Mouse (Mus musculus): ENCODE measurements around the gene Smim11. TPM values are rescaled to one million over a fixed set of nuclear protein-coding genes. Genes with fewer than 3 reads are reported as not detected.

Smim11 gene
- total RNA-seq (2012; rRNA removed) (70.3 and 84.7 TPM in 2 replicates), polyA plus RNA-seq (2012; ENCODE audit: insufficient read depth in 1 of 2, insufficient read length in 2 of 2, low read depth in 1 of 2, low replicate concordance in 2 of 2, missing spikeins in 1 of 2) (10 to 100 TPM in 1 of 2 experiments, not detected in 1; 81.5 TPM)

DNA sequence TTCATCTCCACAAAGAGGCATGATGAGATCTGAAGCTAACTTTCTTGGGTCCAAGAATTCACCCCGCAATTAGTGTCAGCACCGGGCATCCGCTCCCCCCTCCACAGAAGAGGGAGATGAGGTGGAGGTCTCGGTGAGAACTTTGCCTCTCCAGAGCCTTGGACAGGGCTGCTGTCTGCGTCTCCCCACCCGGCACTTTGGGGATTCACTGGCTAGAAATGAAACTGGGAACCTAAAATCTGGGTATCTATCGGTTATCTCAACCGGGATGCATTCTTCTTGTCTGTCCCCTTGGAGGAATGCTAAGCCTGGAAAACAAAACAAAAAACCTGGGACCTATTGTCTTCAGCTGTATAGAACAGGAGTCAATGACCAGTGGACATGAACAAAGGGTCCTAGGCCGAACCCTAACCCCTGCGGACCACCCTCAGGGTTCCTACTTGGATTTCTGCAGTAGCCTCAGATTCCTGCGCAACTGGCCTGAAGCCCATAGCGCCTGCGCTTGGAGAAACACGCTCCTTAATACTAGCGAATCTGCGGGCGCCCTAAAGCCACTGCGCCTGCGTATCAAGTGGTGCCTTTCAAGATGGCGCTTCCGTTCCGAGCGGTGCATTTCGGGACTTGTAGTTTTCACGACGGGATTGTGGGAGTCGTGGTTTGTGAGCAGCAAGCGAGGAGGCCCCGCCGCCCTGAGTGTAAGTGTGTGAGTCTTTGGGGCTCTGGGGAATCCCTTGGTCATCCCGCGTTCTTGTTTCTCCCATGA is at the start of gene Smim11:
Smim11 (plus strand) TSS at position 638 of the 763 bp plus-strand sequence.
- peaks cover 0 to 14% of the 10 kb centered on the region in 2 experiments; a peak in 1 of 4 replicates for H3K4me1 ChIP-seq (ENCODE audit: control insufficient read depth in 1 of 2, insufficient read depth in 2 of 2, low read length in 2 of 2)
- H3K27ac ChIP-seq (ENCODE audit: control insufficient read depth, low read depth, low read length) = peak within 1 kb of the TSS; percentile 15; the same call in 1 of the 2 replicates
- peak; percentile 98 for DNase-seq (ENCODE audit: low read depth, low spot score)
- TF ChIP-seq ETS1 (IDR thresholded peaks at IDR 0.05; ENCODE audit: low read depth, low read length) (no peak), POLR2AphosphoS5 (IDR thresholded peaks at IDR 0.05; ENCODE audit: borderline replicate concordance, low read depth, low read length) (no peak), MYC (IDR thresholded peaks at IDR 0.05; ENCODE audit: low read depth, low read length) (peak; percentile 72), SMC3 (IDR thresholded peaks at IDR 0.05; ENCODE audit: low read depth, low read length) (no peak), TAL1 (IDR thresholded peaks at IDR 0.05; ENCODE audit: low read length) (no peak), USF2 (IDR thresholded peaks at IDR 0.05; ENCODE audit: borderline replicate concordance in 1 of 2, insufficient read depth in 1 of 2, low read depth in 1 of 2, low read length in 2 of 2) (no peak), HCFC1 (IDR thresholded peaks at IDR 0.05; ENCODE audit: low read depth, low read length) (peak; percentile 99), RAD21 (IDR thresholded peaks at IDR 0.05; ENCODE audit: low read depth, low read length) (no peak), CHD1 (IDR thresholded peaks at IDR 0.05; ENCODE audit: low read depth, low read length) (no peak), ZNF384 (IDR thresholded peaks at IDR 0.05; ENCODE audit: low read depth, low read length) (no peak), CTCF (IDR thresholded peaks at IDR 0.05 in 2 of 3, conservative IDR thresholded peaks at IDR 0.05 in 1 of 3; ENCODE audit: control insufficient read depth in 1 of 3, insufficient read depth in 1 of 3, low read depth in 2 of 3, low read length in 3 of 3, poor library complexity in 1 of 3, severe bottlenecking in 1 of 3) (no peak), MYB (IDR thresholded peaks at IDR 0.05; ENCODE audit: low read depth, low read length) (no peak), MAX (IDR thresholded peaks at IDR 0.05; ENCODE audit: low read length) (peak; percentile 31; the same call in 1 of the 2 replicates), MXI1 (IDR thresholded peaks at IDR 0.05; ENCODE audit: low read depth, low read length) (peak; percentile 72), UBTF (IDR thresholded peaks at IDR 0.05; ENCODE audit: borderline replicate concordance, insufficient read depth, low read depth, low read length) (no peak), TCF12 (IDR thresholded peaks at IDR 0.05; ENCODE audit: low read depth, low read length) (peak; percentile 72), NELFE (IDR thresholded peaks at IDR 0.05; ENCODE audit: low read depth, low read length) (peak; percentile 89), KAT2A (conservative IDR thresholded peaks at IDR 0.05; ENCODE audit: low read depth, low read length) (peak; percentile 97), JUND (IDR thresholded peaks at IDR 0.05; ENCODE audit: low read depth, low read length) (no peak), ZKSCAN1 (IDR thresholded peaks at IDR 0.05; ENCODE audit: low read depth, low read length) (no peak), NRF1 (IDR thresholded peaks at IDR 0.05; ENCODE audit: insufficient read depth, low read depth, low read length, poor library complexity, severe bottlenecking) (peak; percentile 99), BHLHE40 (IDR thresholded peaks at IDR 0.05; ENCODE audit: borderline replicate concordance, low read depth, low read length) (no peak), RCOR1 (IDR thresholded peaks at IDR 0.05; ENCODE audit: low read depth, low read length) (no peak), ELF1 (IDR thresholded peaks at IDR 0.05; ENCODE audit: low read depth, low read length) (peak; percentile 89), GABPA (IDR thresholded peaks at IDR 0.05; ENCODE audit: low read depth, low read length) (no peak), ZMIZ1 (IDR thresholded peaks at IDR 0.05; ENCODE audit: low read depth, low read length) (peak; percentile 64), GATA1 (IDR thresholded peaks at IDR 0.05; ENCODE audit: low read depth, low read length) (peak; percentile 99), USF1 (IDR thresholded peaks at IDR 0.05; ENCODE audit: low read depth, low read length) (no peak), EP300 (IDR thresholded peaks at IDR 0.05; ENCODE audit: low read depth in 1 of 2, low read length in 2 of 2) (no peak), TBP (IDR thresholded peaks at IDR 0.05; ENCODE audit: low read depth, low read length) (peak; percentile 79), E2F4 (IDR thresholded peaks at IDR 0.05; ENCODE audit: borderline replicate concordance, low read depth, low read length) (no peak), SIN3A (IDR thresholded peaks at IDR 0.05; ENCODE audit: low read length) (peak; percentile 79), MAZ (IDR thresholded peaks at IDR 0.05; ENCODE audit: low read depth, low read length) (no peak), ZC3H11A (IDR thresholded peaks at IDR 0.05; ENCODE audit: low read depth, low read length) (peak; percentile 80), MAFK (IDR thresholded peaks at IDR 0.05; ENCODE audit: borderline replicate concordance, low read depth, low read length) (no peak)

More for the DNA sequence above, at the start of gene Smim11:
- Histone ChIP-seq H3K9ac (ENCODE audit: control insufficient read depth, low read depth, low read length, poor library complexity, severe bottlenecking) (peak within 1 kb of the TSS; percentile 67), H3K27me3 (ENCODE audit: control insufficient read depth in 1 of 2, insufficient read depth in 2 of 2, low read length in 2 of 2) (peaks cover 4% of the 10 kb centered on the region in 2 experiments; a peak in 3 of 4 replicates), H3K36me3 (ENCODE audit: control insufficient read depth in 1 of 2, insufficient read depth in 2 of 2, low read length in 2 of 2) (peaks cover 0 to 9% of the 10 kb centered on the region in 2 experiments; a peak in 2 of 4 replicates), H3K79me2 (ENCODE audit: control insufficient read depth, insufficient read depth, low read length, poor library complexity) (peaks cover 3% of the 10 kb centered on the region; the same call in 1 of the 2 replicates), H3K4me3 (ENCODE audit: control insufficient read depth in 1 of 2, insufficient read depth in 1 of 2, low read depth in 2 of 2, low read length in 2 of 2) (peak within 1 kb of the TSS; percentile 73 to 85), H3K9me3 (replicated peaks; ENCODE audit: insufficient read depth, low read length) (no peaks in the 10 kb centered on the region)

Measured in MEL (cell line).